Mouse (Mus musculus): ENCODE data around the gene Slc10a3.

GRCm38 (mm10) chrX:74392535-74393443 lies 19.6 kb upstream of the Slc10a3 start, which contains the start of the genes Fam3a and Ikbkg:
- TF ChIP-seq ZNF384 (IDR thresholded peaks at IDR 0.05; ENCODE audit: low read depth, low read length), result no peak
- TF ChIP-seq POLR2A (IDR thresholded peaks at IDR 0.05; ENCODE audit: control insufficient read depth in 1 of 2, insufficient read depth in 1 of 2, low read depth in 1 of 2, low read length in 2 of 2, poor library complexity in 1 of 2), result peak; percentile 44 to 80; a peak in 3 of 4 replicates
- peak; percentile 73 for TF ChIP-seq NELFE (IDR thresholded peaks at IDR 0.05; ENCODE audit: low read depth, low read length)
- TF ChIP-seq BHLHE40 (IDR thresholded peaks at IDR 0.05; ENCODE audit: borderline replicate concordance, low read depth, low read length), result no peak
- TF ChIP-seq TCF12 (IDR thresholded peaks at IDR 0.05; ENCODE audit: low read depth, low read length), result peak; percentile 32; the same call in 1 of the 2 replicates
- TF ChIP-seq GATA1 (IDR thresholded peaks at IDR 0.05; ENCODE audit: low read depth, low read length), result 0 out of 2 replicates have a peak, but pooled peaks have one; percentile 33
- no peak for TF ChIP-seq MYB (IDR thresholded peaks at IDR 0.05; ENCODE audit: low read depth, low read length)
- no peak for TF ChIP-seq EP300 (IDR thresholded peaks at IDR 0.05; ENCODE audit: low read depth in 1 of 2, low read length in 2 of 2)
